Mouse (Mus musculus): ENCODE results near the gene Slc9a3r1. TPM values are rescaled to one million over a fixed set of nuclear protein-coding genes. Genes with fewer than 3 reads are reported as not detected.

The Slc9a3r1 gene
- 41.7 and 45.8 TPM in 2 replicates for polyA plus RNA-seq (2012; rRNA removed)

DNA sequence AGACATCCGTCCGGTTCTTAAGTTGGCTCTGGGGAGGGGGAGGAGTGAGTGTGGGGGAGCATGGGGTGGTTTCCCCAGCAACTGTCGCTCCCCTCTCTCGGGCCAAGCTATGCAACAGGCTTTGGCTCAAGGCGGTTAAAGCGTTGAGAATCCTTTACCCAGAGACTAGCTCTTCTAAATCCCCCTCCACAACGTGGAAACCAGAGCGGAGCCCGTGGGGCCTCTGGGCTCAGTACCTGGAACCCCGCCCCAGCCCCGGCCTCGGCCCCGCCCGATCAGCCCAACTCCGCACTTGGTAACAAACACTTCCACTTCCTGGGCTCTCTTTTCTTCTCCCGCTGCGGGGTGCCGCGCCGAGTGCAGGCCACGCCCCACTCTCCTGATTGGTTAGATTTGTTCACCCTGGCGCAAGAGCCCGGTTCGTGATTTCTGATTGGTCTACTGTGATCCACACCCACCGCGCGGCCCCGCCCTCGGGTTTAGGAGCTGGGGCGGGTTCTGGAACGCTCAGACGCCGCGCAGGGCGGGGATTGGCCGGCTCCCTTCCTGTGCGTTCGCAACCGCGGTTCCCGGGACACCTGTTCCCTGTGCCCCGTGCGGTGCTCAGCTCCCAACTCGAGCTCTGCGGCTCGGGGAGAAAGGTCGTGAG, at the start of gene Slc9a3r1:
Gene Slc9a3r1, plus strand, starts transcription at position 510 of the 649 bp plus-strand sequence.

DNA sequence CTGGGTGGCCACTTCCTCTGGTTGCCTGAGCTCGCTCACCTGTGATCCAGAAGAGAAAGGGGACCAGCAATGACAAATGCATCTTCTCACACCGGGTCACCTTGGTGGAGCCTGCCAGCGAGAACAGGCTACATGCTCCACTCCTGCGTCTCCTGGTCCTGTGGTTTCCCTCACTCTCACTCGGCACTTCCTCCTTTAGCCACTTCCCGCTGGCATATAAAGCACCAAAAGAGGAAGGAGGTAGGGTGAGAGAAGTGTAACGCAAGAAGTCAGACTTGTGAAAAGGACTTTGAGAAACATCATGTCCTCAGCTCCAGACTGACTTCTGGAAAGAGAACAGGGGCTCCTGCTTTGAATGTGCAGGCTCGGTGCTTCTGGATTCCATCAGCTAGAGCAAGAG, 29.3 kb upstream of the Slc9a3r1 start, which contains the start of gene Cd300lf:
Gene Cd300lf, minus strand, starts transcription at position 193 of the 400 bp plus-strand sequence.

DNA sequence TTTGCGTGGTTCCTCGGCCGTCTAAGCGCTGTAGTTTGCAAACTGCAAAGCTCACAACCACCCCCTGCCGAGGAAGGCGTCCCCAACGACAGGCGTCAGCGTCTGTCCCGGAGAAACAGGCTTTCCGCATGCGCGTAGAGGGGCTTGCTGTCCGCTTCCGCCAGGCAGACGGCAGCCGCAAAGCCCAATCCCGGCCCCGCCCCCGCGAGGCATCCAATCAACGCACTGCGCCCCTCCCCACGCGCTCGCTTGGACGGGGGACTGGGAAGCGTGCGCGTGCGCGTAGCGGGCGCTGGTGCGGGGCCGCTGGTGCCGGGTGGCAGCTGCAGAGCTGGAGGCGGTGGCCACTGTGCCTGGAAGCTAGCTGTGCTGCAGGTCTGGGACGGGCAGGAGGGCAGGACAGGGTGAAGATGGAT, 24.1 kb downstream of the Slc9a3r1 start, which contains the start of gene Tmem104:
Gene Tmem104, plus strand, starts transcription at position 264 of the 416 bp plus-strand sequence.

DNA sequence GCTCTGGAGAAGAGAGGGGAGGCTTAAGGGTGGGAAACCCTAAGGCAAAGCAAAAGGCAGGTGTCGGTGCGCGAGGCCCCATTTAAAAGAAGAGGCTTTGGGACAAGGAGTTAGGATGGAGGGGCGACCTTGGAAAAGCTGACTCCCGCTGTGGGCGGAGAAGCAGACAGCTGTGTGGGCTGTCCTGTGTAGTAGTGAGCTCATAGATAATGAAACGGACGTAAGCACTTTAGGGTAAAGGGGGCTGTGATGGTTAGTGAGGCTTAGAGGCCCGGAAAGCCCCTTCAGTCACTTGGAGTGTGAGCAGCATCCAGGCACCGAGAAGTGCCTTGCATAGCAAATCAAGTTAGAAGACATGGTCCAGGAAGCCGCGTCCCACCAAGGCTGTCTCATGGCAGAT, 24.6 kb downstream of the Slc9a3r1 start, which contains the start of gene Nat9:
Gene Nat9, minus strand, starts transcription at position 167 of the 400 bp plus-strand sequence.

Other genes with a start within 250 kb of the Slc9a3r1 start
- gene Cd300lb, start 229.0 kb upstream of the Slc9a3r1 start, polyA plus RNA-seq (2012; rRNA removed) = 0.13 TPM in 1 of 2 replicates, not detected in the other
- not detected in 2 replicates for gene Cd300c, start 194.2 kb upstream of the Slc9a3r1 start, polyA plus RNA-seq (2012; rRNA removed)
- 0.03 and 0.05 TPM in 2 replicates for gene Cd300ld, start 173.4 kb upstream of the Slc9a3r1 start, polyA plus RNA-seq (2012; rRNA removed)
- gene Cd300c2, start 161.5 kb upstream of the Slc9a3r1 start, polyA plus RNA-seq (2012; rRNA removed) = 0.87 and 0.96 TPM in 2 replicates
- 0.23 TPM in 1 of 2 replicates, not detected in the other for gene Cd300ld2, start 147.1 kb upstream of the Slc9a3r1 start, polyA plus RNA-seq (2012; rRNA removed)
- 0.27 TPM in 1 of 2 replicates, not detected in the other for gene Cd300ld4, start 136.3 kb upstream of the Slc9a3r1 start, polyA plus RNA-seq (2012; rRNA removed)
- gene Cd300ld5, start 125.6 kb upstream of the Slc9a3r1 start, polyA plus RNA-seq (2012; rRNA removed) = 0.33 TPM in 1 of 2 replicates, not detected in the other
- 0.58 TPM in 1 of 2 replicates, not detected in the other for gene Cd300ld3, start 114.9 kb upstream of the Slc9a3r1 start, polyA plus RNA-seq (2012; rRNA removed)
- gene Cd300e, start 101.2 kb upstream of the Slc9a3r1 start, polyA plus RNA-seq (2012; rRNA removed) = 0.04 TPM in 1 of 2 replicates, not detected in the other
- gene Rab37, start 71.9 kb upstream of the Slc9a3r1 start, polyA plus RNA-seq (2012; rRNA removed) = 0.79 and 0.87 TPM in 2 replicates
- gene Cd300lf, start 29.3 kb upstream of the Slc9a3r1 start, polyA plus RNA-seq (2012; rRNA removed) = 0.18 and 0.36 TPM in 2 replicates
- 5.5 and 7.7 TPM in 2 replicates for gene Tmem104, start 24.1 kb downstream of the Slc9a3r1 start, polyA plus RNA-seq (2012; rRNA removed)
- 19.2 and 20.9 TPM in 2 replicates for gene Nat9, start 24.5 kb downstream of the Slc9a3r1 start, polyA plus RNA-seq (2012; rRNA removed)
- gene Grin2c, start 103.9 kb downstream of the Slc9a3r1 start, polyA plus RNA-seq (2012; rRNA removed) = 2.6 and 3.1 TPM in 2 replicates
- 31.3 and 33.1 TPM in 2 replicates for gene Fdxr, start 113.7 kb downstream of the Slc9a3r1 start, polyA plus RNA-seq (2012; rRNA removed)
- 4.2 and 4.5 TPM in 2 replicates for gene Fads6, start 134.3 kb downstream of the Slc9a3r1 start, polyA plus RNA-seq (2012; rRNA removed)
- 0.07 and 0.16 TPM in 2 replicates for gene Otop2, start 143.8 kb downstream of the Slc9a3r1 start, polyA plus RNA-seq (2012; rRNA removed)
- 0.06 and 0.13 TPM in 2 replicates for gene Ush1g, start 158.7 kb downstream of the Slc9a3r1 start, polyA plus RNA-seq (2012; rRNA removed)
- gene Otop3, start 171.4 kb downstream of the Slc9a3r1 start, polyA plus RNA-seq (2012; rRNA removed) = 0.62 and 0.68 TPM in 2 replicates
- 56.4 and 69.3 TPM in 2 replicates for gene Hid1, start 204.4 kb downstream of the Slc9a3r1 start, polyA plus RNA-seq (2012; rRNA removed)
- 31.5 and 32.2 TPM in 2 replicates for gene Cdr2l, start 218.6 kb downstream of the Slc9a3r1 start, polyA plus RNA-seq (2012; rRNA removed)
- gene Mrpl58, start 240.4 kb downstream of the Slc9a3r1 start, polyA plus RNA-seq (2012; rRNA removed) = 103 and 122 TPM in 2 replicates